Mouse (Mus musculus): Measurements from ENCODE around the gene Naa40.

- TF ChIP-seq POLR2A (IDR thresholded peaks at IDR 0.05; ENCODE audit: control insufficient read depth, low read depth, low read length) (no peak), CTCF (IDR thresholded peaks at IDR 0.05; ENCODE audit: control insufficient read depth, insufficient read depth, insufficient replicate concordance, low read depth, low read length) (no peak)
These were observed 5.0 kb upstream of the Naa40 start for GRCm38 (mm10) chr19:7246021-7246420.

Data from testis, adult 2 months (tissue).